In genomic region chr16:35900541-35900940, GRCm38 (mm10) we compare ENCODE assay signal across 34 mouse cellular contexts.
"Had no signal": no experiment of that assay in that cellular context is flagged by ENCODE, and none has a peak within 500 bp of the region (broad histone marks: within the 10 kb centered on the region; RNA-seq: fewer than 3 reads in every experiment).

No protein-coding gene starts in this region.

- H3K9me3 ChIP-seq: heart, embryonic 12.5 days; heart, embryonic 15.5 days; hindbrain, embryonic 10.5 days; kidney, embryonic 15.5 days had no signal

- H3K4me1 ChIP-seq: heart, embryonic 10.5 days; heart, embryonic 12.5 days; heart, embryonic 13.5 days; heart, embryonic 15.5 days; hindbrain, embryonic 10.5 days; hindbrain, embryonic 12.5 days; hindbrain, embryonic 13.5 days; hindbrain, embryonic 15.5 days; kidney, embryonic 15.5 days had no signal

- H3K36me3 ChIP-seq: heart, embryonic 10.5 days; heart, embryonic 12.5 days; heart, embryonic 13.5 days; heart, embryonic 15.5 days; hindbrain, embryonic 10.5 days; hindbrain, embryonic 12.5 days; hindbrain, embryonic 13.5 days; hindbrain, embryonic 15.5 days; kidney, embryonic 15.5 days had no signal

- H3K9ac ChIP-seq: heart, embryonic 12.5 days; heart, embryonic 13.5 days; heart, embryonic 15.5 days; hindbrain, embryonic 12.5 days; hindbrain, embryonic 13.5 days; hindbrain, embryonic 14.5 days; hindbrain, embryonic 15.5 days; kidney, embryonic 15.5 days had no signal

- H3K27me3 ChIP-seq: heart, embryonic 12.5 days; heart, embryonic 13.5 days; heart, embryonic 15.5 days; hindbrain, embryonic 12.5 days; hindbrain, embryonic 13.5 days; hindbrain, embryonic 15.5 days; kidney, embryonic 15.5 days had no signal

- H3K27ac ChIP-seq: heart, embryonic 10.5 days; heart, embryonic 13.5 days; heart, embryonic 15.5 days; hindbrain, embryonic 10.5 days; hindbrain, embryonic 12.5 days; hindbrain, embryonic 13.5 days; hindbrain, embryonic 14.5 days; hindbrain, embryonic 15.5 days; hindbrain, postnatal 0 days; kidney, embryonic 15.5 days; kidney, postnatal 0 days; layer of hippocampus, adult 2 months; left cerebral cortex, adult 2 months had no signal

- H3K4me2 ChIP-seq: heart, embryonic 11.5 days; heart, embryonic 12.5 days; heart, embryonic 13.5 days; heart, embryonic 15.5 days; hindbrain, embryonic 12.5 days; hindbrain, embryonic 13.5 days; hindbrain, embryonic 14.5 days; hindbrain, embryonic 15.5 days; kidney, embryonic 15.5 days had no signal

- ATAC-seq: hindbrain, embryonic 16.5 days; hindbrain, postnatal 0 days; inflammation-experienced regulatory T-cells, adult 6 months; intestine, embryonic 16.5 days; intestine, postnatal 0 days had no signal

- DNase-seq: heart, postnatal 10 days; heart, postnatal 14 days; heart, postnatal 36 days; kidney, adult 11 months; kidney, adult 18-20 months; kidney, adult 2 months; kidney, adult 8-10 months; kidney, adult 9 months; kidney, postnatal 10 days; kidney, postnatal 14 days; kidney, postnatal 25 days; kidney, postnatal 36 days; kidney, postnatal 4 days; layer of hippocampus, adult 9-11 months; layer of hippocampus, postnatal 36 days had no signal

- H3K4me3 ChIP-seq: heart, embryonic 10.5 days; heart, embryonic 12.5 days; heart, embryonic 13.5 days; heart, embryonic 15.5 days; hindbrain, embryonic 10.5 days; hindbrain, embryonic 12.5 days; hindbrain, embryonic 13.5 days; hindbrain, embryonic 15.5 days; kidney, embryonic 15.5 days; layer of hippocampus, adult 2 months; left cerebral cortex, adult 2 months had no signal
